Mouse (Mus musculus): ENCODE results near the gene Zbtb7a.

Zbtb7a gene

DNA sequence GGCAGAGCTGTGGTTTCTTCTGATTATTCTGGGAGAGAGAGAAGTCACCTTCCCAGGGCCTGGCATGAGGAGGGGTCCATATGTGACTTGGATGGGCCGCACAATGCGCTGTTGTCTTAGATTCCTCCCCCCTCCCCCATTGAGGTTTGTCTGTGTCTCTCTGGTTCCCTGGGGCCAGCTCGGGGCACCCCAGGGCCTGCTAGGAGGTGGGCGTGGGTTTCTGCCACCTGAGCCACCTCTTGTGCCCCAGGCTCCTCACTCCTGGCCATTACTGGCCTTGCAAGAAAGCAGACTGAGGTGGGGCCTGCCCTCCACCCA is 4.5 kb downstream of the Zbtb7a start:
- no peak for DNase-seq

GRCm38 (mm10) chr10:81140005-81140404 is 5.0 kb downstream of the Zbtb7a start:
- no peak for DNase-seq

DNA sequence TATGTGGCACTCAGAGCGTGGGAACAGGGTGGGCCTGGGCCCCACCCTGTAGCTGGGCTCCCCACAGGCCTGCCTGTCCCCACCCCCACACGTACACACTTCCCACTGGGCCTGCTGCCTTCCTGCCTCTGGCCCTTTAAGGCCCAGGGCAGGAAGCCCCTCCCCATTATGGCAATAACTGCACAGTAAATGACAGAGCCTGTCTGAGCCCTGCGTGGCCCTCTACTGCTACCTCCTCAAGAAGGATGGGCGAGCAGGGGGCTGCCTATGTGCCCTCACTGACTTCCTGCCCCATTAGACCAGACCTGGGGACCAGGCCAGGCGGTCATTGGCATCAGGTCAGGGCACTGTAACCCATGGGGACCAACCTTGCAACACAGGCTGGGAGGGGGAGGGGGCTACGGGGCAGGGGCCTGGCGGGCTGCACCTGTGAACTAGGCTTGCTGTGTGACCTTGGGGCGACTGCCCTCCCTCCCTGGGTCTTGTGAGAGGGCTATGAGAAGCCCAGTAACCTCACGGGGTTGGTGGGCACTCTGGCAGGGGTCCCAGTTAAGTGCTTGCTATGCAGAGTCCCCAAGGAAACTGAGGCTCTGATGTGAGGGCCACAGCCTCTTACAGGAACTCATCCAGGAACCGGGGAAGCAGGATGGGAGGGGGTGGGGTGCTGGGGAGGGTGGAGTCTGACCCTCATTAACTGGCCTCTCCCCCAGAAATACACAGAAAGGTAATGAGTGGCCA is 5.9 kb downstream of the Zbtb7a start:
- DNase-seq, result no peak

DNA sequence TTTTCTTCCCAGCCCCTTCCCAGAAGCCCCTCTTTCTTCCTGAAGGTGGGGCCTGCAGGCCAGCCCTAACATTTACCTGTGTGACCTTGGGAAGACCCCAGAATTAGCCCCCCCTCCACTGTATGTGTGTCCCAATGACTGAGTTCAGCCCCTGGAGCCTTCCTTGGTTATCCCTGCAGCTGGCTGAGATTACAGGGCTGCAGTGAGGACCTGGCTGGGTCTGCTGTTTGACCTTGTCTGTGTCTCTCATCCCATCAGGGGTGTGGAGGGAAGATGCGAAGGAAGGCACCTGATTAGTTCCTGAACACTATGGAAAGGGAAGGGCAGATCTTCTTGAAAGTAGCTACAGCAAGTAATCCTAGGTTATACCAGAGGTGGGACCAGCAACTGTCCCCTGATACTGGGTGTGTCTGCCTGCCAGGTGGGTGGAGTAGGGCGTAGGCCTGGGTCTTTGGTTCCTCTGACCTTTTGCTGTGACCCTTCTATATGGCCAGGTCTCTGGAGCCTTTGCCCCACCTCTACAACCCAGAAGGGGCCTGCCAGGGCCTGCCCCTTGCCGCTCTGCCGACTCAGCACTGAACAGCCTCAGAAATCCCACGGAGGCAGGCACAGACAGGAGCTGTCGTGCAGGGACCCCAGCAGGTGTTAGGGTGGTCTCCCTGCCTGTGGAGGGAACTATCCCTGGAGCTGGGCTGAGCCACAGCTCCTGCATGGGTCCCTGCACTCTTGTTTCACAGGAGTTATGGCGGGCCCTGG is 6.6 kb downstream of the Zbtb7a start:
- DNase-seq, result no peak

- no peak for DNase-seq
These were observed 7.5 kb downstream of the Zbtb7a start for GRCm38 (mm10) chr10:81142551-81142981.

DNA sequence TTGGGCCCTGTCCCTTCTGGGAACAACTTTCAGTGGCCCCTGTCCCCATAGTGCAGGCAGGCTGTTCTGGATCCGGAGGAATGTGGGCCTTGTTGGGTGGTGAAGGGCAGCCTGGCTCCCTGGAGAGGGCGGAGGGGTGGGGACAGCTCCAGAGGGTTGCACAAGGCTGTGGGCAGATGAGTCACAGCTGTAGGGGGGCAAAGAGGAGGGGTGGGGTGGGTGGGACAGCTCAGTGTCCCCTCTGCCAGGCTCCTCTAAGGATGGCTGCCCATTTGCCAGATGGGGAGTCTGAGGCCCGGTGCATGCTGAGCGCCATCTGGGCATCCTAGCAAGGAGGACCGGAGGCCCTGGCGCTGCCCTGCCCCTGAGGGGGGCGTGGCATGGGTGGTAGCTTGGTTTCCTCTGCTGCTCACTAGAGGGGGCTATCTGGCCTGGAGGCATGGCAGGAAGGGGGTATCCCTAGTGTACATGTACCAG is 8.2 kb downstream of the Zbtb7a start:
- DNase-seq, result no peak

DNA sequence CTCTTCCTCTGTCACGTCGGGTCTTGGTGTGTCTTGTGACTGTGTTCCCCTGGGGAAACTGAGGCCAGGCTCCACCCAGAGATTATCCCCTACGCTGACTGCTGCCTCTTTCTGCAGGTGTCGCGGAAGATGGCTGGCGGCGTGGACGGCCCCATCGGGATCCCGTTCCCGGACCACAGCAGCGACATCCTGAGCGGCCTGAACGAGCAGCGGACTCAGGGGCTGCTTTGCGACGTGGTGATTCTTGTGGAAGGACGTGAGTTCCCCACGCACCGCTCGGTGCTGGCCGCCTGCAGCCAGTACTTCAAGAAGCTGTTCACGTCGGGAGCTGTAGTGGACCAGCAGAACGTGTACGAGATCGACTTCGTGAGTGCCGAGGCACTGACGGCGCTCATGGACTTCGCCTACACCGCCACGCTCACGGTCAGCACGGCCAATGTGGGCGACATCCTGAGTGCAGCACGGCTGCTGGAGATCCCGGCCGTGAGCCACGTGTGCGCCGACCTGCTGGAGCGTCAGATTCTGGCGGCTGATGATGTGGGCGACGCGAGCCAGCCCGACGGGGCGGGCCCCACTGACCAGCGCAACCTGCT is 8.9 kb downstream of the Zbtb7a start:
- no peak for DNase-seq

DNA sequence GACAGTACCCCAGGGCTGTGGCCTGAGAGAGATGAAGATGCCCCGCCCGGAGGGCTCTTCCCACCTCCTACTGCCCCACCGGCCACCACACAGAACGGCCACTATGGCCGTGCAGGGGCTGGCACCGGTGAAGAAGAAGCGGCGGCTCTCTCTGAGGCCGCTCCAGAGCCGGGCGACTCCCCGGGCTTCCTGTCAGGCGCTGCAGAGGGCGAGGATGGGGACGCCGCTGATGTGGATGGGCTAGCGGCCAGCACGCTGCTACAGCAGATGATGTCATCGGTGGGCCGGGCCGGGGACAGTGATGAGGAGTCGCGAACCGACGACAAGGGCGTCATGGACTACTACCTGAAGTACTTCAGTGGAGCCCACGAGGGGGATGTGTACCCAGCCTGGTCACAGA is 9.6 kb downstream of the Zbtb7a start:
- DNase-seq, result no peak

DNA sequence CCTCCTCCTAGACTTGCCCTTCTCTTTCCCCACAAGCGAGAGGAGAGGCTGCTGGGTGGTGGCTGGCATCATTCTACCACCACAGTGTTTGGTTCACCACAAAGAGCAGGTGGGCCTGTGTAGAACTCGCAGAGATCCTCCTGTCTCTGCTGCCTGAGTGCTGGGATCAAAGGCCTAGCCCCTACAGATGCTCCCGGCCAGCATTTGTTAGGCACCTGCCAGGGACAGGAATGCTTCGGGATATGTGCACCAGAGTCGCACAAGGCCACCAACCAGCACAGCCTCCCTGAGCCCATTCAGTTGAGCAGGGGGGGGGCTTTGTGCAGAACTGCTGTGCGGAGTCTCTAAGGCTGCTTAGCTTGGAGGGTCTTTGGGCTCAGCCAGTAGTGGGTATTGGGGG is 10.3 kb downstream of the Zbtb7a start:
- no peak for DNase-seq

- DNase-seq, result no peak
These were observed 10.8 kb downstream of the Zbtb7a start for GRCm38 (mm10) chr10:81145778-81146177.

DNA sequence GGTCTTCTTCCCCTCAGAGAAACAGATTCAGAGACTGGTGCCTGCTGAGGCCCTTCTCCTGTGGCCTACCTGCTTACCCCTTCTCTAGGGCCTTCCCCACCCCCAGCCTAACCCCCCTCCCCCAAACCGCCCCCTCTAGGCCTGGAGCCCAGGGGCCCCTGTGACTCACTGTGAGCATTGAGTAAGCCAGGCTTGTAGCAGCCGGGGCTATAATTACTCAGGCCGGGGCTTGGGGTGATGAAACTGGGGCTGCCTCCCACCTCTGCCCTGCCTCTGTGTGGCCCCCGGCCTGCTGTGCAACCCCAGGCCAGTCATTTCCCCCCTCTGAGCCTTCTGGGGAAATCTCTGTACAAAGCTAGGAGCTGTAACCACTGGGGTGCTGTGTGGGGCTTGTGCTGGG is 11.3 kb downstream of the Zbtb7a start:
- DNase-seq, result no peak

- no peak for DNase-seq
These were observed 16.2 kb downstream of the Zbtb7a start for GRCm38 (mm10) chr10:81151261-81151660.

DNA sequence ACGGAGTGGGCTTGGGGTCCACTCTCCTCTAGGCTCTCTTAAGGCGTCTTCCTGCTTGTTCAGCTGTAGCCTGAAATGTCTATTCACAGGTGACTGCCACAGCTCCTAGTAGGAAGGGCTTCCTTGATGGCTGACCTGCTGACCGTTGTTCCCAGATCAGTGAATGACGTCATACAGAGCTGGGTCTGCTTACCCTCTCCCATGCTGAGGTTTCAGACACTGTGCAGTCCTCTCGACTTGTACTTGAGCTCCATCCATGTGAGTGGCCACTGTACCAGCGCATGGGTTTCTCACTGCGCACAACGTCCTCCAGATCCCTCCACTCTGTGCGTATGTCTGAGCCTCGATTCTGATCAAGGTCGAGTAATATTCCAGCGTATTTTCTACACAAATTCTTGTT is 17.6 kb downstream of the Zbtb7a start:
- DNase-seq, result no peak

GRCm38 (mm10) chr10:81154313-81154712 is 19.3 kb downstream of the Zbtb7a start:
- DNase-seq, result no peak

DNA sequence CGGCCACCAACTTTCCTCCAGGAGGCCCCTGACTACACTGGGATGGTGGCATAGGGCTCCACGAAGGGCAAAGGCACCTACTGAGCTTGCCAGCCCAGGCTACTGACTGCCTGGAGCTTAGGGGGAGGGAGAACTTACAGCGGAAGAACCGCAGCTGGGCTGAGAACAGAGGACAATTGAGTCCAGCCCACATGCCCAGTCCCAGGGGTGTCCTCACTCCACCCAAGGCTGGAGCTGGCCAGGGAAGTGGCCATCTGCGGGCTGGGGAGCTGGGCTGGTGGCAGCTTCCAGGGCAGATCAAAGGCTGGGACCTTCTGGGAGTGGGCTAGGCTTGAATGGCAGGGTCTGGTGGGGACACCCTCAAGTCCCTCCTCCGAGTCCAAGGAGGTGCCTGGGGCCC is 19.7 kb downstream of the Zbtb7a start:
- DNase-seq, result no peak

DNA sequence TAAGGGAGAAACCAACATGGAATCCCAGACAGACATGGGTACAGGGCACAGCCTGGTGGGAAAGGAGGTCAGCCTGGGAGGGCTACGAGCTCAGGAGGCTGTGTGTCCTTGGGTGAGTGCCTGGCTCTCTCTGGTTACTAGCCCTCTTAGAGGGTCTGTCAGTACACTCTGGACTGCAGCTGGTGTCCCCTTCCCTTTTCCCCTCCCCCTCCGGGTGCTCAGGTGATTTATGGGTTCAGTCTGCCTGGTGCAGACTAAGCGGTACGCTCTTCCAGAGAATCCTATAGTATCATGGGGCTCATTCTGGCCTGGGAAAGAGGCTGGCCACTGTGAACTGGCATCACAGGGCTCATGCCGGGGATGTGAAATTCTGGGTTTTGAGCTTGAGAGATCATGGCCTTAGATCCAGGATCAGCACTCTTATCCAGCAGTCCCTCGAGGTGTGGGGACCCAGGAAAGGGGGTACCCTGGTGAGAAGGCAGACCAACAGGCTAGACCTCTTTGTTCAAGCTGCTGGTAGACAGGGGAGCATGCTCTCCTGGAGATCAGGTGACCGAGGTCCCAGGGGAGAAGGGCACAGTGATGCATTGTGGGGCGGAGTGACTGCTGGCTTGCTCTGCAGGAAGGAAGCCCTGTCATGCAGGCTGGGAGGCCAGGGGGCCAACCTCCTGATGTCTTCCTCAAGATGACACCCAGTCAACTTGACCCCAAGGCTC is 26.7 kb downstream of the Zbtb7a start:
- DNase-seq, result peak; percentile 97 to 99

DNA sequence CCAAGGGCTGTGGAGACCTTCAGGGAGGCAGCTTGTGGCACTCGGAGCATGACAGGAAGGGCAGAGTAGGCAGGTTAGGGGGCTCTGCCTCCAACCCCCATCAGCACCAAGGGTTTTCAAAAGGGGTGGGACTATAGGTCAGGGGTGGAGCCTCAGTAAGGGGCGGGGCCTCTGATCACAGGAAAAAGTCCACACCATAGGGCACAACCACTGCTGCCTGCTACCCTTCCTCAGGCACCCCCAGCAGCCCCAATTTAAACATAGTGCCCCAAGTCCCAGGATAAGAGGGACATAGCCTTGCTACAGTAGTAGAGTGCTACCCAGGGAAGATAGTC is 27.3 kb downstream of the Zbtb7a start:
- DNase-seq, result peak in 1 of 2 experiments; percentile 90

DNA sequence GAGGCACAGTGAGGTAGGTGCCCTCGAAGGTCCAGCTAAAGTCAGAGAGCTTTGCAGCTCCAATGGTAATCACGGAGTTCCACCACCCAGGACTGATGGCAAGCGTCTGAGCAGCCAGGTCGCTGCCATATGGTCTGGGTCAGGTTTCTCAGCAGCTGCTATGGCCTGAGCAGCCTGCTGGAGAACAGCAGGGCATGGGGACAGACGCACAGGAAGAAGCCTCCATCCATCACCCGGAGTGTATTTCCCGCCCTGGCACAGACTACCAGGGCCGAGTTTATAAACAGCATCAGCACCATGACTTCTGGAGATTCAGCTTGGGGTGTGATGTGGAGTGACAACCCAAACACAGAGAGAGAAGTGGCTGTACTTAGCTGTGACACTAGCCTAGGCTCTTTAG is 30.1 kb downstream of the Zbtb7a start:
- no peak for DNase-seq

DNA sequence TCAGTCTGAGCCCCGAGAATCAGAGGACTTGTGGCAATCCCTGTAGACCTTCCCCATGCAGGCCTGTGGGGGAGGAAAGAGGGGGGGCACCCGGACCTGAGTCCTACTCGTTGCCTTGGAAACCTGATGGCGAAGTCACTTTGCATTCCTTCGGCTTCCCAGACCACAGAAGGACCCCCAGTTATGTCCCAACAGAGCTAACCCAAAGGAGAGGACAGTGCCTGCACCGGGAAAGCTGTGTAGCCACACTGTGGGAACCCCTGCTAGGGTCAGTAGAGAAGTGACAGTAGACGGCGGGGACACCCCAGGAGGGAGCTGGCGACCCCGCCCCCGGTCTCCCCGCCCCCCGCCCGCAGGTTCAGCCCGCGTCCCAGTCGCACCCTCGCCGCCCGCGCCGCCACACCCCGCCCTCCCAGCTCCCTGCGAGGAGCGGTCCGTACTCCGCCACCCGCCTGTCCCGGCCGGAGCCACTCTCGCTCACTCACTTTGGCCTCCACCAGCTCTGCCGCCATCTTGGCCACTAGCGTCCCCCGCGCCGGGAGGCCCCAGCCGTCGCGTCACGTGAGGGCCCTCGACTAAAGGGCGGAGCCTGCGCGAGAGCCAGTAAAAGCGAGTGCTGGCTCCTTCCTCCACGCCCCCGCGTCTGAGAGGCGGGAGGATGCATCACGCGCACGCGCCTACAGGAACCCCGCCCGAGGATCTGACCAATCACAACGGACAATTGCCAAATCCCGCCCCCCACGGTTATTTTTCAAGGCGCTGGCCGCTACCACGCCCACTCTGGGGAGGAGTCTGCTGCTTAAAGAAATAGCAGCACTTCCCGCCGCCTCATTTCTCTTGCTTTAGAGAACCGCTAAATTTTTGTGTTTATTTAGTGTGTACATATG is 32.4 kb downstream of the Zbtb7a start, which contains the start of gene Pias4:
Gene Pias4, minus strand, starts transcription at position 724 of the 887 bp plus-strand sequence.
- peak; percentile 99 to 100 for DNase-seq

DNA sequence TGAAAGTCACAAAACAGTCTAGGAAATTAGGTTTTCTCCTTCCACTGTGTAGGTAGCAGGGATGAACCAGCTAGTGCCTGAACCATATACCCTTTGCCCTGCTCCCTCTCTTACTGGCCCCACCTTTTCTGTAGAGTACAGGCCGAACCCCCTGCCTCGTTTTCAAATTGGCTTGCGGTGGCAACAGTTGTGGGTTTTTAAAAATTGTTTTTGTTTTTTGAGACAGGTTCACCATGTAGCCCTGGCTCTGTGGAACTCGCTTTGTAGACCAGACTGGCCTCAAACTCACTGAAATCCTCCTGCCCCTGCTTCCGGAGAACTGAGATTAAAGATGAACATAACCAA is 33.0 kb downstream of the Zbtb7a start:
- DNase-seq, result no peak

GRCm38 (mm10) chr10:81168521-81169244 is 33.7 kb downstream of the Zbtb7a start:
- peak; percentile 86 to 91 for DNase-seq

GRCm38 (mm10) chr10:81169411-81169900 is 34.4 kb downstream of the Zbtb7a start:
- peak; percentile 70 to 73 for DNase-seq
